Mouse (Mus musculus): ENCODE measurements around the gene Olfr319. TPM values are rescaled to one million over a fixed set of nuclear protein-coding genes. Genes with fewer than 3 reads are reported as not detected.

Olfr319 gene
- polyA plus RNA-seq (2014; fragmentation: Illumina TruSeq; extraction: RNeasy Lipid Tissue Mini Kit (QIAGEN cat#74804); ENCODE audit: low read depth, low replicate concordance), result not detected

GRCm38 (mm10) chr11:58698862-58699261 is at the start of gene Olfr319:
TSS of gene Olfr319 (plus strand) at chr11:58699162.

GRCm38 (mm10) chr11:58658596-58658995 is 40.4 kb upstream of the Olfr319 start, which contains the start of gene Olfr322:
TSS of gene Olfr322 (plus strand) at chr11:58658782.

GRCm38 (mm10) chr11:58680799-58681198 is 18.2 kb upstream of the Olfr319 start, which contains the start of gene Olfr320:
TSS of gene Olfr320 (plus strand) at chr11:58681099.

GRCm38 (mm10) chr11:58723914-58724313 is 25.0 kb downstream of the Olfr319 start, which contains the start of gene Olfr318:
TSS of gene Olfr318 (minus strand) at chr11:58724014.

GRCm38 (mm10) chr11:58738792-58739262 is 39.9 kb downstream of the Olfr319 start, which contains the start of gene Olfr317:
TSS of gene Olfr317 (minus strand) at chr11:58739212.

GRCm38 (mm10) chr11:58752434-58752833 is 53.5 kb downstream of the Olfr319 start, which contains the start of gene Olfr316:
TSS of gene Olfr316 (plus strand) at chr11:58752734.

Other genes starting within 250 kb of the Olfr319 start
- gene Lypd9, start 246.2 kb upstream of the Olfr319 start, polyA plus RNA-seq (2014; fragmentation: Illumina TruSeq; extraction: RNeasy Lipid Tissue Mini Kit (QIAGEN cat#74804); ENCODE audit: low read depth, low replicate concordance), result not detected
- not detected for gene Olfr30, start 236.9 kb upstream of the Olfr319 start, polyA plus RNA-seq (2014; fragmentation: Illumina TruSeq; extraction: RNeasy Lipid Tissue Mini Kit (QIAGEN cat#74804); ENCODE audit: low read depth, low replicate concordance)
- gene Olfr332, start 206.6 kb upstream of the Olfr319 start, polyA plus RNA-seq (2014; fragmentation: Illumina TruSeq; extraction: RNeasy Lipid Tissue Mini Kit (QIAGEN cat#74804); ENCODE audit: low read depth, low replicate concordance), result not detected
- not detected for gene Olfr331, start 196.6 kb upstream of the Olfr319 start, polyA plus RNA-seq (2014; fragmentation: Illumina TruSeq; extraction: RNeasy Lipid Tissue Mini Kit (QIAGEN cat#74804); ENCODE audit: low read depth, low replicate concordance)
- not detected for gene Olfr330, start 164.3 kb upstream of the Olfr319 start, polyA plus RNA-seq (2014; fragmentation: Illumina TruSeq; extraction: RNeasy Lipid Tissue Mini Kit (QIAGEN cat#74804); ENCODE audit: low read depth, low replicate concordance)
- not detected for gene Olfr329-ps, start 152.7 kb upstream of the Olfr319 start, polyA plus RNA-seq (2014; fragmentation: Illumina TruSeq; extraction: RNeasy Lipid Tissue Mini Kit (QIAGEN cat#74804); ENCODE audit: low read depth, low replicate concordance)
- gene Olfr328, start 143.5 kb upstream of the Olfr319 start, polyA plus RNA-seq (2014; fragmentation: Illumina TruSeq; extraction: RNeasy Lipid Tissue Mini Kit (QIAGEN cat#74804); ENCODE audit: low read depth, low replicate concordance), result not detected
- not detected for gene Olfr224, start 128.6 kb upstream of the Olfr319 start, polyA plus RNA-seq (2014; fragmentation: Illumina TruSeq; extraction: RNeasy Lipid Tissue Mini Kit (QIAGEN cat#74804); ENCODE audit: low read depth, low replicate concordance)
- not detected for gene Olfr325, start 121.4 kb upstream of the Olfr319 start, polyA plus RNA-seq (2014; fragmentation: Illumina TruSeq; extraction: RNeasy Lipid Tissue Mini Kit (QIAGEN cat#74804); ENCODE audit: low read depth, low replicate concordance)
- gene Olfr324, start 104.0 kb upstream of the Olfr319 start, polyA plus RNA-seq (2014; fragmentation: Illumina TruSeq; extraction: RNeasy Lipid Tissue Mini Kit (QIAGEN cat#74804); ENCODE audit: low read depth, low replicate concordance), result not detected
- 21.0 TPM for gene 2210407C18Rik, start 83.1 kb upstream of the Olfr319 start, polyA plus RNA-seq (2014; fragmentation: Illumina TruSeq; extraction: RNeasy Lipid Tissue Mini Kit (QIAGEN cat#74804); ENCODE audit: low read depth, low replicate concordance)
- not detected for gene Olfr323, start 68.7 kb upstream of the Olfr319 start, polyA plus RNA-seq (2014; fragmentation: Illumina TruSeq; extraction: RNeasy Lipid Tissue Mini Kit (QIAGEN cat#74804); ENCODE audit: low read depth, low replicate concordance)
- not detected for gene Trim58, start 58.7 kb upstream of the Olfr319 start, polyA plus RNA-seq (2014; fragmentation: Illumina TruSeq; extraction: RNeasy Lipid Tissue Mini Kit (QIAGEN cat#74804); ENCODE audit: low read depth, low replicate concordance)
- not detected for gene Olfr322, start 40.4 kb upstream of the Olfr319 start, polyA plus RNA-seq (2014; fragmentation: Illumina TruSeq; extraction: RNeasy Lipid Tissue Mini Kit (QIAGEN cat#74804); ENCODE audit: low read depth, low replicate concordance)
- gene Olfr320, start 18.1 kb upstream of the Olfr319 start, polyA plus RNA-seq (2014; fragmentation: Illumina TruSeq; extraction: RNeasy Lipid Tissue Mini Kit (QIAGEN cat#74804); ENCODE audit: low read depth, low replicate concordance), result not detected
- gene Olfr318, start 24.9 kb downstream of the Olfr319 start, polyA plus RNA-seq (2014; fragmentation: Illumina TruSeq; extraction: RNeasy Lipid Tissue Mini Kit (QIAGEN cat#74804); ENCODE audit: low read depth, low replicate concordance), result not detected
- gene Olfr317, start 40.0 kb downstream of the Olfr319 start, polyA plus RNA-seq (2014; fragmentation: Illumina TruSeq; extraction: RNeasy Lipid Tissue Mini Kit (QIAGEN cat#74804); ENCODE audit: low read depth, low replicate concordance), result not detected
- not detected for gene Olfr316, start 53.6 kb downstream of the Olfr319 start, polyA plus RNA-seq (2014; fragmentation: Illumina TruSeq; extraction: RNeasy Lipid Tissue Mini Kit (QIAGEN cat#74804); ENCODE audit: low read depth, low replicate concordance)
- not detected for gene Olfr315, start 74.0 kb downstream of the Olfr319 start, polyA plus RNA-seq (2014; fragmentation: Illumina TruSeq; extraction: RNeasy Lipid Tissue Mini Kit (QIAGEN cat#74804); ENCODE audit: low read depth, low replicate concordance)
- not detected for gene Olfr314, start 83.8 kb downstream of the Olfr319 start, polyA plus RNA-seq (2014; fragmentation: Illumina TruSeq; extraction: RNeasy Lipid Tissue Mini Kit (QIAGEN cat#74804); ENCODE audit: low read depth, low replicate concordance)
- not detected for gene Fam183b, start 102.8 kb downstream of the Olfr319 start, polyA plus RNA-seq (2014; fragmentation: Illumina TruSeq; extraction: RNeasy Lipid Tissue Mini Kit (QIAGEN cat#74804); ENCODE audit: low read depth, low replicate concordance)
- not detected for gene Olfr313, start 115.8 kb downstream of the Olfr319 start, polyA plus RNA-seq (2014; fragmentation: Illumina TruSeq; extraction: RNeasy Lipid Tissue Mini Kit (QIAGEN cat#74804); ENCODE audit: low read depth, low replicate concordance)
- gene Olfr312, start 130.1 kb downstream of the Olfr319 start, polyA plus RNA-seq (2014; fragmentation: Illumina TruSeq; extraction: RNeasy Lipid Tissue Mini Kit (QIAGEN cat#74804); ENCODE audit: low read depth, low replicate concordance), result not detected
- not detected for gene Olfr311, start 140.1 kb downstream of the Olfr319 start, polyA plus RNA-seq (2014; fragmentation: Illumina TruSeq; extraction: RNeasy Lipid Tissue Mini Kit (QIAGEN cat#74804); ENCODE audit: low read depth, low replicate concordance)
- gene Gm12258, start 148.0 kb downstream of the Olfr319 start, polyA plus RNA-seq (2014; fragmentation: Illumina TruSeq; extraction: RNeasy Lipid Tissue Mini Kit (QIAGEN cat#74804); ENCODE audit: low read depth, low replicate concordance), result 2.0 TPM
- gene 2810021J22Rik, start 168.1 kb downstream of the Olfr319 start, polyA plus RNA-seq (2014; fragmentation: Illumina TruSeq; extraction: RNeasy Lipid Tissue Mini Kit (QIAGEN cat#74804); ENCODE audit: low read depth, low replicate concordance), result 1.9 TPM
- gene Zfp39, start 205.1 kb downstream of the Olfr319 start, polyA plus RNA-seq (2014; fragmentation: Illumina TruSeq; extraction: RNeasy Lipid Tissue Mini Kit (QIAGEN cat#74804); ENCODE audit: low read depth, low replicate concordance), result 2.0 TPM
- gene Btnl10, start 218.7 kb downstream of the Olfr319 start, polyA plus RNA-seq (2014; fragmentation: Illumina TruSeq; extraction: RNeasy Lipid Tissue Mini Kit (QIAGEN cat#74804); ENCODE audit: low read depth, low replicate concordance), result not detected
- gene Rnf187, start 239.8 kb downstream of the Olfr319 start, polyA plus RNA-seq (2014; fragmentation: Illumina TruSeq; extraction: RNeasy Lipid Tissue Mini Kit (QIAGEN cat#74804); ENCODE audit: low read depth, low replicate concordance), result 123 TPM
- gene Hist3h2ba, start 249.8 kb downstream of the Olfr319 start, polyA plus RNA-seq (2014; fragmentation: Illumina TruSeq; extraction: RNeasy Lipid Tissue Mini Kit (QIAGEN cat#74804); ENCODE audit: low read depth, low replicate concordance), result 0.94 TPM